Mouse (Mus musculus): Measurements from ENCODE around the gene Fry. TPM values are rescaled to one million over a fixed set of nuclear protein-coding genes. Genes with fewer than 3 reads are reported as not detected.

Gene Fry
- 28.4 and 35.3 TPM in 2 replicates for polyA plus RNA-seq (2011; ENCODE audit: insufficient read depth, insufficient read length, low read depth, missing spikeins)

GRCm38 (mm10) chr5:150118455-150119241, at the start of gene Fry:
TSS of gene Fry (plus strand) at chr5:150118645.
- no peak within 1 kb of the TSS for H3K27ac ChIP-seq (ENCODE audit: insufficient read depth, low read length)
- no peaks in the 10 kb centered on the region for H3K36me3 ChIP-seq (ENCODE audit: control insufficient read depth, insufficient read depth, low read length, poor library complexity, severe bottlenecking)
- no peaks in the 10 kb centered on the region for H3K9me3 ChIP-seq (replicated peaks; ENCODE audit: control insufficient read depth, insufficient read depth, low read length, poor library complexity, severe bottlenecking)
- H3K9ac ChIP-seq (ENCODE audit: low read depth, poor library complexity, severe bottlenecking) = peak within 1 kb of the TSS; percentile 36; the same call in 1 of the 2 replicates
- H3K4me1 ChIP-seq (ENCODE audit: control insufficient read depth, insufficient read depth, low read length) = no peaks in the 10 kb centered on the region
- no peak for TF ChIP-seq EP300 (IDR thresholded peaks at IDR 0.05; ENCODE audit: insufficient read depth, low read depth, low read length)
- TF ChIP-seq POLR2A (IDR thresholded peaks at IDR 0.05; ENCODE audit: insufficient read depth, low read length) = no peak
- no peak for TF ChIP-seq CTCF (IDR thresholded peaks at IDR 0.05; ENCODE audit: low read depth, low read length)
- peak within 1 kb of the TSS; percentile 77 for H3K4me3 ChIP-seq (ENCODE audit: low read depth, low read length)
- no peaks in the 10 kb centered on the region for H3K27me3 ChIP-seq (ENCODE audit: control insufficient read depth, insufficient read depth, low read length, poor library complexity, severe bottlenecking)

GRCm38 (mm10) chr5:150070086-150070485, 48.4 kb upstream of the Fry start:
- TF ChIP-seq EP300 (IDR thresholded peaks at IDR 0.05; ENCODE audit: insufficient read depth, low read depth, low read length) (no peak), POLR2A (IDR thresholded peaks at IDR 0.05; ENCODE audit: insufficient read depth, low read length) (no peak), CTCF (IDR thresholded peaks at IDR 0.05; ENCODE audit: low read depth, low read length) (peak; percentile 27)

GRCm38 (mm10) chr5:150071738-150072137, 46.7 kb upstream of the Fry start:
- H3K36me3 ChIP-seq (ENCODE audit: control insufficient read depth, insufficient read depth, low read length, poor library complexity, severe bottlenecking) = no peaks in the 10 kb centered on the region
- H3K4me3 ChIP-seq (ENCODE audit: low read depth, low read length) = no peak overlapping the region
- H3K9me3 ChIP-seq (replicated peaks; ENCODE audit: control insufficient read depth, insufficient read depth, low read length, poor library complexity, severe bottlenecking) = no peaks in the 10 kb centered on the region
- no peak for TF ChIP-seq POLR2A (IDR thresholded peaks at IDR 0.05; ENCODE audit: insufficient read depth, low read length)
- no peak for TF ChIP-seq EP300 (IDR thresholded peaks at IDR 0.05; ENCODE audit: insufficient read depth, low read depth, low read length)
- no peak for TF ChIP-seq CTCF (IDR thresholded peaks at IDR 0.05; ENCODE audit: low read depth, low read length)
- no peak overlapping the region for H3K27ac ChIP-seq (ENCODE audit: insufficient read depth, low read length)
- H3K4me1 ChIP-seq (ENCODE audit: control insufficient read depth, insufficient read depth, low read length) = no peaks in the 10 kb centered on the region
- H3K27me3 ChIP-seq (ENCODE audit: control insufficient read depth, insufficient read depth, low read length, poor library complexity, severe bottlenecking) = no peaks in the 10 kb centered on the region
- no peak overlapping the region for H3K9ac ChIP-seq (ENCODE audit: low read depth, poor library complexity, severe bottlenecking)

More at GRCm38 (mm10) chr5:150070086-150070485, 48.4 kb upstream of the Fry start:
- no peak overlapping the region for H3K4me3 ChIP-seq (ENCODE audit: low read depth, low read length)
- no peak overlapping the region for H3K27ac ChIP-seq (ENCODE audit: insufficient read depth, low read length)
- H3K9me3 ChIP-seq (replicated peaks; ENCODE audit: control insufficient read depth, insufficient read depth, low read length, poor library complexity, severe bottlenecking) = no peaks in the 10 kb centered on the region
- H3K27me3 ChIP-seq (ENCODE audit: control insufficient read depth, insufficient read depth, low read length, poor library complexity, severe bottlenecking) = no peaks in the 10 kb centered on the region
- no peaks in the 10 kb centered on the region for H3K36me3 ChIP-seq (ENCODE audit: control insufficient read depth, insufficient read depth, low read length, poor library complexity, severe bottlenecking)
- H3K4me1 ChIP-seq (ENCODE audit: control insufficient read depth, insufficient read depth, low read length) = no peaks in the 10 kb centered on the region
- no peak overlapping the region for H3K9ac ChIP-seq (ENCODE audit: low read depth, poor library complexity, severe bottlenecking)

- Histone ChIP-seq H3K4me3 (ENCODE audit: low read depth, low read length) (no peak overlapping the region), H3K27ac (ENCODE audit: insufficient read depth, low read length) (no peak overlapping the region)
Measured at GRCm38 (mm10) chr5:150079866-150080797, 38.3 kb upstream of the Fry start.

GRCm38 (mm10) chr5:150082696-150083095, 35.7 kb upstream of the Fry start:
- no peaks in the 10 kb centered on the region for H3K27me3 ChIP-seq (ENCODE audit: control insufficient read depth, insufficient read depth, low read length, poor library complexity, severe bottlenecking)
- TF ChIP-seq CTCF (IDR thresholded peaks at IDR 0.05; ENCODE audit: low read depth, low read length) (no peak), EP300 (IDR thresholded peaks at IDR 0.05; ENCODE audit: insufficient read depth, low read depth, low read length) (no peak), POLR2A (IDR thresholded peaks at IDR 0.05; ENCODE audit: insufficient read depth, low read length) (no peak)

More at GRCm38 (mm10) chr5:150079866-150080797, 38.3 kb upstream of the Fry start:
- H3K4me1 ChIP-seq (ENCODE audit: control insufficient read depth, insufficient read depth, low read length) = peaks cover 2% of the 10 kb centered on the region
- no peaks in the 10 kb centered on the region for H3K36me3 ChIP-seq (ENCODE audit: control insufficient read depth, insufficient read depth, low read length, poor library complexity, severe bottlenecking)
- no peak overlapping the region for H3K9ac ChIP-seq (ENCODE audit: low read depth, poor library complexity, severe bottlenecking)
- no peak for TF ChIP-seq CTCF (IDR thresholded peaks at IDR 0.05; ENCODE audit: low read depth, low read length)
- TF ChIP-seq EP300 (IDR thresholded peaks at IDR 0.05; ENCODE audit: insufficient read depth, low read depth, low read length) = no peak
- no peak for TF ChIP-seq POLR2A (IDR thresholded peaks at IDR 0.05; ENCODE audit: insufficient read depth, low read length)
- H3K27me3 ChIP-seq (ENCODE audit: control insufficient read depth, insufficient read depth, low read length, poor library complexity, severe bottlenecking) = no peaks in the 10 kb centered on the region
- H3K9me3 ChIP-seq (replicated peaks; ENCODE audit: control insufficient read depth, insufficient read depth, low read length, poor library complexity, severe bottlenecking) = no peaks in the 10 kb centered on the region

More at GRCm38 (mm10) chr5:150082696-150083095, 35.7 kb upstream of the Fry start:
- Histone ChIP-seq H3K4me1 (ENCODE audit: control insufficient read depth, insufficient read depth, low read length) (peaks cover 2% of the 10 kb centered on the region), H3K4me3 (ENCODE audit: low read depth, low read length) (no peak overlapping the region), H3K27ac (ENCODE audit: insufficient read depth, low read length) (no peak overlapping the region), H3K9ac (ENCODE audit: low read depth, poor library complexity, severe bottlenecking) (no peak overlapping the region), H3K36me3 (ENCODE audit: control insufficient read depth, insufficient read depth, low read length, poor library complexity, severe bottlenecking) (no peaks in the 10 kb centered on the region), H3K9me3 (replicated peaks; ENCODE audit: control insufficient read depth, insufficient read depth, low read length, poor library complexity, severe bottlenecking) (peaks cover 4% of the 10 kb centered on the region; the same call in 1 of the 2 replicates)
